Mouse (Mus musculus) kidney, adult 18-20 months (tissue): ENCODE measurements at regions not wholly inside any gene's neighbourhood (a gene's known extent, or its start where the extent isn't known, plus 50 kb on each side); places are given as distances from the start of the nearest gene placed in this dataset.
A peak's percentile ranks its signal among the peaks of the same experiment; 100 is the strongest.
"Not testable (repeated sequence)": the region's sequence is repeated elsewhere in the genome, so short reads cannot be mapped to it uniquely, and the experiment has no call there.

Source experiments
- DNase-seq: peaks from one replicate; pipeline ENCODE4 v3.0.0; 2021

DNA sequence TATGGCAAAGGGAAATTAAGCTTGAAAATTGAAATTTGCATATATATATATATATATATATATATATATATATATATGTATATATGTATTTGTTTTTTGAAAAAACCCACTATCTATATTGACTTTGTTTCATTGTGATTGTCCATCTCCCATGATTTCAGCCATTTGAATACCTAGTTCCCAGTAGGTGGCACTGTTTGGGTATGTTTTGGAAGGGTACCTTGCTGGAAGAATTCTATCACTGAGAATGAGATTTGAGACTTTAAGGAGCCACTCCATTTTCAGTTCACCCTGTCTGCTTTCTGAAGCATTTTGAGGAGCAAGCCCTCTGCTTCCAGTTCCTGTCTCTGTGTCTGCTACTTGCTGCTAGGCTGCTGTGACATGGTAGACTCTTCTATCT lies 72.8 kb upstream of the Ugt8a start:
- DNase-seq: peak; percentile 2

DNA sequence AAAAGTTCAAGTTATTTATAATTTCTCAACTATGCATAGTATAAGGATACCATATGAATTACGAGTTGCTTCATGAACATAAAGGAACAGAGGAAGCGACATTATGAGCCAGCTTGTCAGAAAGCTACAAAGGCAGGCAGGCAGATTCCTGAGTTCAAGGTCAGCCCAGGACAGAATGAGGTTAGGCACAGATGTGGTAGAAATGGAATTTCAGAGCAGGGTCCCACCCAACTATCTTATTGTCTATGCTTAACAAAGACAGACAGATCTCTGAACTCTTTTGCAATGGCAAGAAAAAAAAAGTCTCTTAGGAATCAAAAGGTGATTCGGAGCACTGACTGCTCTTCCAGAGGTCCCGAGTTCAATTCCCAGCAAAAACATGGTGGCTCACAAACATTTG lies 77.7 kb upstream of the Ugt8a start:
- no peak for DNase-seq

DNA sequence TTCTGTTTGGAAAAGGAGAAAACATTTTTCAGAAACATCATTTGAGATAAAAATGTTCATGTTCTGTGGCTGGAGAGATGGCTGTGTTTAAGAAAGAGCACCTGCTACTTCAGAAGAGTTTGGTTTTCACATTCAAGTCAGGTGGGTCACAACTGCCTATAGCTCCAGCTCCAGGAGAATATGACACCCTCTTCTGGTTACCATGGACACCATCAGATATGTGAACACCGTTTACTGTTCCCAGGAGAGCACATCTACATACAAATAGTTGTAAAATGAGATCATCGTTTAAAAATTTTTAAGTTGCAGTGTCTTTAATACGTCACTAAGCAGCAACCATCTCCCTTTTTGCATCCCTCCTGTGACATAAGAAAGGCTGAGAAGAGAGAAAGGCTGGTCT lies 105.9 kb upstream of the Ugt8a start:
- DNase-seq: no peak

DNA sequence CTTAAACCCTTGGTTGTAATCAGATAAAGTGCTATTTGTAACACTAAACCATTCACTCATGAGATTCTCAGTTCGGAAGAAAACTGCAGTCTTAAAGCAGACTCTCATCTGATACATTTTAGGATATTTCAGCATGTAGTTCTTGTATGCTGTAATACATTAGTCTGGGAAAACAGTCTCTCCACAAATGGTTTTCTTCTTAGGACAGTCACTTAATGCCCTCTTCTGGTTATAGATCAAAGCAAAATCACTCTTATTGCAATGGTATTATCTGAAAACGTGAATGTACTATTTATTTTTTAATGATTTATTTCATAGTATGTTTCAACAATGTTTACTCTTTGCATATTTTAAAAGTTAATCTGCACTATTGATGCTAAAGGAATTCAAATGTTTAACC lies 106.4 kb upstream of the Ugt8a start:
- no peak for DNase-seq

DNA sequence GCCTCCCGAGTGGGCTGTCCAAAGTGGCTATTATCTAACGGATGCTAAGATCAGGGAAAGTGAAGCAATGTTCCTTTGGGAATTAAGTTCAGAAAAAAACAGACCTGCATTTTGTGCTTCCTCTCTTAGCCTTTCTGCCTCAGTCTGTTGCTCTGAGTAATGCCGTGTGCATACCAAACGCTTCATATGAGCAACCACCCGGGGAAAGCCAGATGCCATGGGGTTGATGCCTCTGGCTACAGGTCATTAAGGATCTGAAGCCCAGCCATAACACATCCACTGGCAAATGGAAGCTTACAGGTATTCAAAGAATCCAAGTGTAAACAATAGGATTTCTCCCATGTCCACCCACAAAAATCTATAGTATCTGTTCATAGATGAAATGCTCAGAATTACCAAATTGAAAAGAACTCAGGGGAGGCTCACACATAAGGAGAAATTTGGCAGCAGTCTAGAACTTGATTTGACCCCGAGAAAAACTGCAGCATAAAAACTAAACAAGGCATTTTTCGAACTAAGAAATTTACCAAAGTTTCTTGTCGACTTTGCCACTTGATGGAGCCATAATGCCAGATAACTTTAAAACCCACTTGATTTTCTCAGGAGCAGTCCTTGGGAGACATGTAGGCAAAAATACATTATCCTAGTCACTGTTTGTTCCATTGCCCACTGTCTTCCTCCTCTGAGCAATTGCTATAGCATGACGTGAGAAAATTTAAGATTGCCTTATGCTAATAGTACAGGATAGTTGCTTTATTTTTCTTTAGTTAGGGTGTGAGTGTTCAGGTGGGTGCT lies 107.8 kb upstream of the Ugt8a start:
- no peak for DNase-seq

GRCm38 (mm10) chr3:126058585-126058984 lies 120.2 kb upstream of the Ugt8a start:
- no peak for DNase-seq

- DNase-seq: no peak
Observed at GRCm38 (mm10) chr3:126105086-126105485, 166.7 kb upstream of the Ugt8a start.

GRCm38 (mm10) chr3:126109371-126109770 lies 171.0 kb upstream of the Ugt8a start:
- no peak for DNase-seq

- no peak for DNase-seq
Observed at GRCm38 (mm10) chr3:126117849-126118248, 179.4 kb upstream of the Ugt8a start.

DNA sequence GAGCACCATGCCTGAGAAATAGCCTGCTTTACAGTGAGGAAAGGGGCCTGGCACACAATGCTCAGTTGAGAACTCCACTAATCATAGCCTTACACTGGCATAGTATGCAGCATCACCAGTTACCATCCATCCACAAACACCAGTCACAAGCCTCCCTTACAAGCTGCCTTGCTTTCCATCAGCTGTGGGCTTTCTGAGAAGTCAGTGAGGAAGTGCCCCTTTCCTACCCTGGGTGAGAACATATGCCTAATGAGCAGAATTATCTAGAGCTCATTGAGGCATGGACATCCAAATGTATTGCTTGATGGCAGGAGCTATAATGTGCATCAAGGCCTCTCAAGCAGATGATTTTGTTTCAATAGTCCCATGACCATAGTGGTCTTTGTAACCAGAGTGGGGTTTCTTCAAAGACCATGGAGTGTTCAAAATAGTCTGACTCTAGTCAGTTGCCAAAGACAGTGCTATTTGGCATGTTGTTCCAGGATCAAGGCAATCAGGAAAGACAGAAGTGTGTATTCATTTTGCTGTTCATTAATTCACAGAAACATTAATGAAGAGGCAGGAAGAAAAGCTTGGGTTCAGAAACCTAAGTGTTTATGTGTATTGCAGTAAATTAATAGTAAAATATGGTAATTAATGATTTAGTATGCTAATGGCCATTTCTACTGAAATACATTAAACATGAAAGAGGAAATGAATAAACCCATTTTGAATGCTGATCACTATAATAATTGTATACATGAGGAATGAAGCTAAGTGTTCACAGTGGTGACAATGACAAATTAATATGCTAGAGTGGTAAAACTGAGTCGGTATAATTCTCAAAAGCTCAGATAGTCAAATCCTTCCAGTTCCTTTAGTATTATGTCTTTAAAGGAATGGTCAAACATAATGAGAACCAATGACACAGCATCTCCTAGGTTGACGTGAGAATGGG lies 184.2 kb upstream of the Ugt8a start:
- DNase-seq: no peak

DNA sequence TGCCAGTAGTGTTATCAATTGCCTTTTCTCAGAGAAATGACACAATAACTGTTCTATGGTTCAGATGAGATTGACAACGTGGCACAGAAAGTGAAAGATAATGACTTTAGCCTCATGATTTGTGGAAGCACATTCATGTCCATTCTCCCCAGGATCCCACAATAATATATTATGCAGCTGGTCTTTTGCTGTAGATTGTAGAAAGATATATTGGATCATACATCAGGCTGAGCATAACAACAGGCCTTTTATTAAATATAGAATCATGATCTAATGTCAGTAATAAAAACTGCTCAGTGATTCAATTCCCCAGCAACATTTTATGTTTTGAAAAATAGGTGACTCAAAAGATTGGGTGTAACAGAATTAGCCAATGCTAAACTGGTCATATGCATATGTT lies 196.9 kb upstream of the Arsj start:
- no peak for DNase-seq

DNA sequence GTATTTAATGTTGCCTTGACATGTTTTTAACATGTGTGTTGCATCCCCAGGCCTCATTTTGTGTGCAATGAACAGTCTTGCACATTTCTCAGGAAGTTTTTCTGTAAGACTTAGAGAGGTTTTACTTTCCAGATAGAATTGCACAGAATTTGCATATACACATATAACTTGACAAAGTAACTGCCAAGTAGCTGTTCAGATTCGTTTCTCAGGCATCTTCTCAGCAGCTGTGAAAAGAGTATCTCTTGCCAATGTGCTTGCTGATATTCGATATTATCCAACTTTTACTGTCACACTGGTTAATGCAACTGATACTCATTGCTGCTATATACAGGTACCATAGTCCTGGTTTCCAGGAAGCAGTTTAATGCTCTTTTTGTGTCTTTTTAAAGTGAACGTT lies 154.5 kb upstream of the Arsj start:
- no peak for DNase-seq

DNA sequence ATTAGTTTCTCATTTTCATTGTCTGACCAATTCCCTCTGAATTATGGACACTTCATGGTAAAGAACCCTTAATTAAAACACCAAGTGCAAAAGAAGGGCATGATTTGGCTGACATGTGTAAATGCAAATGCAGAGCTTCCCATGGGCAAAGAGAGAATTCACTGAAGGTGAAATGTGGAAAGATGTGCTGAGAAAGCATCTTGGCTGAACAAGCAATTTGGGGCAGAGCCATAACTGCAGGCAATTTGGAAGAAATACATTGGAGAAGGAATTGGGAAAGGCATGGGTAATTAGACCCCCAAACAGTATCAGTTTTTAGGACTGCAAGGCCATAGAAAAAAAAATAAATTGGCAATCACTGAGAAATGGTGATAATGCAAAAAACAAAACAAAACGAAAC lies 153.3 kb upstream of the Arsj start:
- no peak for DNase-seq

GRCm38 (mm10) chr3:126227575-126227974 lies 135.9 kb upstream of the Arsj start:
- DNase-seq: no peak

DNA sequence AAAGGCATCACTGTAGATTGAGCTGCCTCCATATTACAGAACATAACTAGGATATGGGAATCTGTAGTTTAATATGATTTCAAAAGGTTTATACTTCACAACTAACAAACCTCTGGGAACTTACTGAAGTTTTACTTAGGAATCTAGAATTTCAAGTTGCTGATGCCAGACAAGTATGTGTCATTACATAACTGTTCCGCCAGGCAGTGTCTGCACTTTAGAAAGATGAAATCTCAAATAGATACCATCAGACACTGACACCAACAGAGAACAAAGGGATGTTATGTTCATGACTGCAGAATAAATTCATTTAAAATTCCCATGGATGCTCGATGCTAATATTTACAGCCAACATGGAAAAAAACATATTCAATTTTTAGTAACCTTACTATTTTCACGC lies 117.7 kb upstream of the Arsj start:
- no peak for DNase-seq

DNA sequence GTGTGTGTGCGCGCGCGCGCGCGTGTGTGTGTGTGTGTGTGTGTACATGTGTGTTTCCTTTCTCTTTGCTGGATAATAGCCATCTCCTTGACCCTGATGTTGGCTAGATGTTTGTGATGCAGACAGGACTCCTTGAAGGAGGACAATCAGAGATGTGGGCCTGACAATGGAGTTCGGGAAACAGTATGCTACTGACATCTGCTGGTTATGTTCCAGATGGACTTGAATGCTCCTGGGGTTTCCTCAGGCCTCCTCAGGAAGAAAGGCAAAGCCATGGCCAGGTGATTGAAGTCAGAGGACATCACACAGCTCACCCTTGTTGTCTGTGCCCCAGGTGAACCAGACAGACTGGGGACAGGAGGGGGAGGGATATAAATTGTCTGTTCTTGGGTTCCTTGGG lies 102.2 kb upstream of the Arsj start:
- DNase-seq: no peak

DNA sequence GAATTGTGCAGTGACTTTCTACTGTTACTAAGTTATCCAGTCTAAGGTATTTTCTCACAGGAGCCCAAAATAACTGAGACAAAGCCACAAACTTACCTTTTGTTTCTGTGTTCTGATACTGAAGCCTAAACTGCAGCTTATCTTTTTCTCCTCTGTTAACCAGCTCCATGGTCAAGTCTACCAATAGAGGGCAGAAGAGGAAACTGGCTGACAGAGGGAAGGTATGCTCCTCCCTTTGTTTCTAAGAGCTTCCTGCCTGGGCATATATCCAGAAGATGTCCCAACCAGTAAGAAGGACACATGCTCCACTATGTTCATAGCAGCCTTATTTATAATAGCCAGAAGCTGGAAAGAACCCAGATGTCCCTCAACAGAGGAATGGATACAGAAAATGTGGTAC lies 91.5 kb upstream of the Arsj start:
- DNase-seq: not testable (repeated sequence)

- no peak for DNase-seq
Observed at GRCm38 (mm10) chr3:126273566-126273965, 89.9 kb upstream of the Arsj start.

DNA sequence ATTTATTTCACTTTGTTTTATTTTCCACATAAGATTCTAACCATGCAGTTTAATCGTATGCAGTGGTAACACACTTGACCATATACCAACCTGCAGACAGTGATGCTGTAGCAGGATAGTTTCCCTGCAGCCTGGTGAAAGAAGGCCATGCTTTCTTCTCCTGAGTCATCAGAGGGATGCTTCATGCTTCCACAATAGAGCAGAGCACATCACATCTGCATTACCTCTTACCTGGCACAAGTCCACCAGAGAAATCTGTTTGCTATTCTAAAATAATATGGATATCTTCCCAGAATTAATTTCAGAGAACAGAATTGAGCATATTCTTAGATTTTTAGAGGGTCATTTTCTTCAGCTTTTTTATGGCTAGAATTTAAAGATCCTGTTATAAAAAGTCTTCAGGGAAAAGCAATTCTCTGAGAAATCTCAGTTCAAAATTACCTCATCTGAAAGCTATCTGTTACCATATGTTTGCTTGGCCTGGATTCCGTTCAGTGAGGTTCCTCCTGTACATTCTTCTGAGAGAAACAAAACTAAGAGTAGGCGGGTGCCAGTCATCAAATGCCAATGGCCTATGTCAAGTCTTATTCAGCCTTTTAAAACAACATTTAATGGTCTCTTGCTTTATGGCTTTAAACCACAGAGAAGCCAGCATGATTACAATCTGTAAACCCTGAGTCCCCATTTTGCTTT lies 87.3 kb upstream of the Arsj start:
- DNase-seq: no peak

DNA sequence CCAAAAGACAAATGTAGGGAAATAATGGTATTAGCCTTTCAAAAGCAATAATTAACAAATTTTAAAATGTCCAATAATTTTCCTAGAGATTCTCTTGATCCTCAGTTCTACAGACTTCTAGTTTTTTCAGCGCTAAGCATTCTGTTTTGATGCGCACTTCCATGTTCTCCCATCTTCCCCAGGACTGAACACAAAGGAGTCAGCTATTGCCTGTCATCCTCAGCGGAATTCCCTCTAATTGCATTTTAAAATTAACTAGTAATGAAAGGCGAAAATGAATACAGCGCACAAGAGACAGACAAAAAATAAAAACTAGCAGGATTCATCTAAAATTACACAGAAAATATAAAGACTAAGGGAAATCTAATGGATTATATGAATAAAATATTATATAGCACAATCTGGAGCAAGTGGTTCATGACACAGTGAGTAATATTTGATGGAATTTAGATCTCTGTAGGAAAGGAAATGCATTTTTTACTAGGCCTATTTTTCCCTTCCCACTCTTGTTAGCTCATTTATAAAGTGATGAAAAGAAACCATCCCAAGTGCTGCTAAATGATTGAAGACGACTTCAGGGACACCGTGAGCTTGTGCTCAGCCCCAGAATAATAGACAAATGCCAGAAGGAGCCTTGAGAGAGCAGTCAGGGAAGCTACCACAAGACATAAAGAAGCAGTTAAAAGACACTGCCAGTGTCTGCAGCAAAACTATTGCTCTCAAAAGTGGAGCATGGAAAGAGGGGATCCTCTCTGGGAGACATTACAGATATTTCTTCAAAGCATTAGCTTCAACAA lies 79.0 kb upstream of the Arsj start:
- DNase-seq: no peak

DNA sequence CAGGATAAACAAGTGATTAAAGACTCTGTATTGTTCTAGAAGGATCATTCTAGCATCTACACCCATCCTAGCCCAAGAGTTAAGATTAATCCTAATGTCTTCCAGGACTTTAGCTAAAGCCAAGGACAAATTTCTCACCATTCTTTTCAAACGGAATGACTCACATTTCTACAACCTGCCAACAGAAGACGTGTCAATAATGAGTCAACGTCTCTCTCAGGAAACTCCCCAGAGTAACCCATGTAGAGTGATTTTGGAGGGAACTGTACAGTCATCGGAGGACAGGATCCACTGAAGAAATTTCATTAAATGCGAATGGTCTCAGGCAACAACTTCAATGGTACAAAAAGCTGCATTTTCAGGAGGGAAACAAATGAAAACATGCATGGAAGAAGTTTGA lies 71.2 kb upstream of the Arsj start:
- DNase-seq: no peak

DNA sequence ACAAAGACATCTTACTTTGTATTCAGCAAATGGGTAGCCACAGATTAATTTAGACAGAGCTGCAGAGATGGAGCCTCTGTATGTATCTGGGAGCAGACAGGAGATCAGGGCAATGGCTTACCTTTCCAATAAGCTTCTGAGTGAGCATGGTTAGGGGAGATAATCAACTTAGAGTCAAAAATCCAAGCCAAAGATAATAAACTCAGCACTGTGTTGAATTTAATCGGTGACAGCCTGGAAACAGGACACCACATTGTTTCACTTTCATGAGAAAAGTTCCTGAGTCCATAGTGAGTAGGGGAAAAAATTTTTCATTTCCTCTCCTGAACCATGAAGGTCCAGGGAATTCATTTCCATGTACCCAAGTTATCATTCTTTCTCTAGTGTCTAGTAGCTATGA lies 70.7 kb upstream of the Arsj start:
- DNase-seq: no peak

DNA sequence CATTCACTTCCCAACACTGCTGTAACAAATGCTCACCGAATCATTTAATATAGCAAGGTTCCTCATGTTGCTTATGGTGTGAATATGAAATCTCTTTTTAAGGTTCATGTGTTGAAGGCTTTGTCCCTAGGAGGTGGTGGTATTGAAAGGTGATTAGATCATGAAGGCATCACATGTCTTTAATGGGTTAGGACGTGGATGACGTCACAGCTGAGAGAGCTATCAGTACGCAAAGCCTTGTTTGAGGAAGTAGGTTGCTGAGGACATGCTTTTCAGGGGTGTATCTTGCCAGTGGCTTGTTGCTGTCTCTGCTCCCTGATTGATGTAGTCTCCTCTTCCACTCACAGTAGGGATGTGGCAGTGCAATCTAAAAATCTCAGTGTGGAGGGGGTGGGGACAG lies 69.8 kb upstream of the Arsj start:
- DNase-seq: no peak
